Mouse (Mus musculus) lung, embryonic 15.5 days (tissue): ENCODE data around the gene Gramd4. TPM values are rescaled to one million over a fixed set of nuclear protein-coding genes. Genes with fewer than 3 reads are reported as not detected.

Experiments used
- ATAC-seq: fragments of 200-750 bp; cut with Nextera tagmentation; 2 replicates; pipeline ENCODE4 v1.8.0; 2017; ENCODE audit warnings: moderate number of reproducible peaks, borderline replicate concordance; ENCODE audit not compliant: low FRiP score, low TSS enrichment; ENCODE audit errors: extremely low read depth
- H3K27ac ChIP-seq: fragments of 300-500 bp; sonication (generic); 2 replicates; pipeline ENCODE4 v1.5.1; 2015; ENCODE audit warnings: moderate library complexity, mild to moderate bottlenecking, inconsistent platforms
- H3K27me3 ChIP-seq: fragments of 300-500 bp; sonication (generic); 2 replicates; pipeline ENCODE4 v1.6.1; 2015; ENCODE audit warnings: inconsistent platforms
- H3K36me3 ChIP-seq: fragments of 300-500 bp; sonication (generic); 2 replicates; pipeline ENCODE4 v1.6.1; 2015; ENCODE audit warnings: inconsistent platforms
- H3K4me1 ChIP-seq: fragments of 300-500 bp; sonication (generic); 2 replicates; pipeline ENCODE4 v1.6.1; 2015; ENCODE audit warnings: inconsistent platforms
- H3K4me2 ChIP-seq: fragments of 300-500 bp; sonication (generic); 2 replicates; pipeline ENCODE4 v1.6.1; 2015; ENCODE audit warnings: inconsistent platforms, mild to moderate bottlenecking, moderate library complexity
- H3K4me3 ChIP-seq: fragments of 300-500 bp; sonication (generic); 2 replicates; pipeline ENCODE4 v1.5.1; 2015; ENCODE audit warnings: mild to moderate bottlenecking, inconsistent platforms
- H3K9ac ChIP-seq: fragments of 300-500 bp; sonication (generic); 2 replicates; pipeline ENCODE4 v1.6.1; 2015; ENCODE audit warnings: inconsistent platforms
- H3K9me3 ChIP-seq: fragments of 300-500 bp; sonication (generic); 2 replicates; pipeline ENCODE4 v1.6.1; 2016; ENCODE audit warnings: inconsistent platforms
- WGBS: fragments of 180-500 bp; shearing (Covaris S2); methylation state at CpG from one replicate; pipeline ENCODE4 v1.1.7; 2015; 5-methylcytosine and 5-hydroxymethylcytosine counted together
- polyA plus RNA-seq: library from polyadenylated mRNA; unstranded; fragments of >200 nt; fragmentation: Nextera tagmentation; extraction: Ambion mirVana; gene quantifications from 2 replicates; pipeline ENCODE4 v1.2.1, GENCODE M21; 2015

Gramd4 gene
- polyA plus RNA-seq, 1 experiment from 2014 or later: 14.6 TPM

GRCm38 (mm10) chr15:86076048-86076315 lies 18.5 kb downstream of the Gramd4 start:
- Histone ChIP-seq H3K4me3 (no peak overlapping the region), H3K9ac (no peak overlapping the region), H3K36me3 (no peaks in the 10 kb centered on the region), H3K27ac (no peak overlapping the region), H3K4me1 (peaks cover 31% of the 10 kb centered on the region), H3K4me2 (no peak overlapping the region), H3K9me3 (no peaks in the 10 kb centered on the region), H3K27me3 (no peaks in the 10 kb centered on the region)
- ATAC-seq: no peak
- WGBS: 83% methylated on average over 2 of the region's 2 CpGs

DNA sequence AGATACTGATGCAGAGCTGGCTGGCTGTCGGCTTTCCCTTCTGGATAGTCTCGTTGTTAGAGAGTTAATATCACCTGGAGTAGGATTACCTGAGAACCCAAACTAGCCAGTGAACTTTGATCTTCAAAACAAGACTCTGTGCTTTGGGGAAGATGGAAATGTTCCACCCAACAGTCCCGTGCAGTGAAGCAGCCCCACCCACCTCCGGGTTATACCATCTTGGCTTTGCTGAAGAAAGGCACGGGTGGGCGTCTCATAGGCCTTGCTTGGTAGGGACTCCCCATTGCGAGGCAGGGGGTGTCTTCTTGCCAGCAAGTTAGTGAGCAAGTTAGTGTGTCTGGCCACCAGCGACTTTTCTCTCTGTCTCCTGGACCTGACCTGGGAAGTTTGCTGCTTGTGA lies 18.9 kb downstream of the Gramd4 start:
- no peak for ATAC-seq
- H3K4me2 ChIP-seq: no peak overlapping the region
- no peaks in the 10 kb centered on the region for H3K9me3 ChIP-seq
- WGBS: 74% methylated on average over 8 of the region's 8 CpGs
- H3K27ac ChIP-seq: no peak overlapping the region
- H3K9ac ChIP-seq: no peak overlapping the region
- peaks cover 29% of the 10 kb centered on the region for H3K4me1 ChIP-seq
- no peak overlapping the region for H3K4me3 ChIP-seq
- no peaks in the 10 kb centered on the region for H3K36me3 ChIP-seq
- no peaks in the 10 kb centered on the region for H3K27me3 ChIP-seq

- H3K4me1 ChIP-seq: peaks cover 35% of the 10 kb centered on the region
- no peak for ATAC-seq
- no peak overlapping the region for H3K4me3 ChIP-seq
- no peak overlapping the region for H3K27ac ChIP-seq
- no peaks in the 10 kb centered on the region for H3K36me3 ChIP-seq
- H3K9me3 ChIP-seq: no peaks in the 10 kb centered on the region
- 61% methylated on average over 5 of the region's 5 CpGs for WGBS
- H3K27me3 ChIP-seq: no peaks in the 10 kb centered on the region
- H3K4me2 ChIP-seq: no peak overlapping the region
- H3K9ac ChIP-seq: no peak overlapping the region
Measured at GRCm38 (mm10) chr15:86077934-86078333, 20.4 kb downstream of the Gramd4 start.

DNA sequence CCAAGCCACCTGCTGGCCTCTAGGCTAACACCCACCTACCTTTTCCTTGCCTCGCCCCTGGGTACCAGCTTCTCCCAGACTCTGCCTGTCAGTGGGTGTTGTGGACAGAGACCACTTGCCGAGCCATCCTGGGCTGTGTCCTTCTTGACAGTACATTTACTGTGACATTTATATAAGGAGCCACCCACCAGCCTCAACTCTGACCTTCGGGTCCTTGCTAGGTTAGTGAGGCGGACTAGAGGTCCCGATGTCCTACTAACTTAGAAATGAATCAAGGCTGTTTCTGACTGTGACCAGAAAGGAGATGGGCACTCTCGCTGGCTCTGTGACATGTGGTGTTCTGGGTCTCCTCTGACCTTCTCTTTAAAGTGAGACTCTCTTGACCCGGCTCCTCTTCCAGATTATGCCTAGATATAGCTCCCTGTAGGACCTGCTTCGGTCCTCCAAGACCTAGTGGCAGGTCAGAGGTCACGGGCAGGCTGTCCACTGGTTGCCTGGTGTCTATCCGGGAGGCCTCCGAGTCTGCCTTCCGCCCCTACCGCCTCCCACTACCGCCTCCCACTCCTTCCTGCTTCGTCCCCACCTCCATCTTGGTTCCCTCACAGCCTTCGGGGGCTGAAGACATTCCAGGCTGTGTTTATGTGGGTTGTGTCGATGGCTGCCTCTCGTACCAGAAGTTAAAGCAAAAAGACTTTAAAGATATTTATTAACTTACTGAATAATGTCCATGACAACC lies 21.2 kb downstream of the Gramd4 start:
- WGBS: 54% methylated on average over 18 of the region's 18 CpGs
- H3K9ac ChIP-seq: no peak overlapping the region
- peaks cover 42% of the 10 kb centered on the region for H3K4me1 ChIP-seq

GRCm38 (mm10) chr15:86079467-86079866 lies 22.0 kb downstream of the Gramd4 start:
- H3K4me2 ChIP-seq: no peak overlapping the region
- H3K36me3 ChIP-seq: no peaks in the 10 kb centered on the region
- no peaks in the 10 kb centered on the region for H3K9me3 ChIP-seq
- no peaks in the 10 kb centered on the region for H3K27me3 ChIP-seq
- ATAC-seq: no peak
- peaks cover 43% of the 10 kb centered on the region for H3K4me1 ChIP-seq
- H3K27ac ChIP-seq: no peak overlapping the region
- 56% methylated on average over 5 of the region's 5 CpGs for WGBS
- H3K4me3 ChIP-seq: no peak overlapping the region
- no peak overlapping the region for H3K9ac ChIP-seq

More for the DNA sequence above, 21.2 kb downstream of the Gramd4 start:
- H3K27me3 ChIP-seq: no peaks in the 10 kb centered on the region
- no peak for ATAC-seq
- H3K9me3 ChIP-seq: no peaks in the 10 kb centered on the region
- no peaks in the 10 kb centered on the region for H3K36me3 ChIP-seq
- no peak overlapping the region for H3K4me3 ChIP-seq
- H3K27ac ChIP-seq: no peak overlapping the region
- H3K4me2 ChIP-seq: no peak overlapping the region

- Histone ChIP-seq H3K4me1 (peaks cover 44% of the 10 kb centered on the region), H3K9me3 (no peaks in the 10 kb centered on the region), H3K27me3 (no peaks in the 10 kb centered on the region), H3K4me2 (no peak overlapping the region), H3K36me3 (no peaks in the 10 kb centered on the region), H3K27ac (no peak overlapping the region), H3K4me3 (no peak overlapping the region), H3K9ac (no peak overlapping the region)
- ATAC-seq: no peak
- 50% methylated on average over 4 of the region's 4 CpGs for WGBS
Measured at GRCm38 (mm10) chr15:86079876-86080275, 22.4 kb downstream of the Gramd4 start.

DNA sequence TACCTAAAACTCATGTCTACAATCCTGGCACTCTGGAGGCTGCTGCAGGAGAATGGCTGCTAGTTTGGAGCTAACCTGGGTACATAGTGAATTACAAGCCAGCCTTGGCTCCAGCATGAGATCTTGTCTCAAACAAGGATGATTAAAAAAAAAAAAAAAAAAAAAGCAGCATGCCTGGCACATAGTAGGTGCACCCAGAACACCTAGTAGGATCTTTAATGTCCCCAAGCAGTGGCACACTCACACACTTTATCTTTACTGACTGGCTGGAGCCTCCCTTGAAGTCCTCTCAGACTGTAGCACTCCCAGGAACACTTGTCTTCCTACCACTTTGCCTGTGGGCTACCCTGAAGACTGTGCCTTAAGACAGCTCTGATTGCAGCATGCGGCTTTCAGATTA lies 22.9 kb downstream of the Gramd4 start:
- no peak overlapping the region for H3K9ac ChIP-seq
- no peak overlapping the region for H3K4me3 ChIP-seq
- H3K9me3 ChIP-seq: no peaks in the 10 kb centered on the region
- no peak overlapping the region for H3K4me2 ChIP-seq
- no peaks in the 10 kb centered on the region for H3K27me3 ChIP-seq
- ATAC-seq: no peak
- H3K27ac ChIP-seq: no peak overlapping the region
- no peaks in the 10 kb centered on the region for H3K36me3 ChIP-seq
- peaks cover 50% of the 10 kb centered on the region for H3K4me1 ChIP-seq
- WGBS: 71% methylated on average over 1 of the region's 1 CpGs

DNA sequence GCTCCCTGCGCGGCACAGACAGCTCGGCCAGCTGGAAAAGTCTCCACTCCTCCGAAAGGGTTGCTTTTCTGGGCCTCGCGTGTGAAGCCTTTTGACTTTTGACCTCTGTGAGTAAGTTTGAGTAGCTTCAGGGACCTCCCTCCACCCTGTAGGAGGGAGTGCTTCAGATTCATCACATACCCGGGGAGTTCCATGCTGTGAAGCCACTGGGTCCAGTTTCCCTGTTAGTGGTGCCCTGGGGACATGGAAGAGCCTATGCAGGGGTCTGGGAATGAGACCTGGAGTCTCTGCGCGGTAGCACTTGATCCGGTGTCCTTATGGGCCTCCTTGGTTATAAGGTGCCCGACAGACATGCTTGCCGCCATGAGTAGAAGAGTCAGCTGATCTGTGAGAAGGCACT lies 24.2 kb downstream of the Gramd4 start:
- Histone ChIP-seq H3K9me3 (no peaks in the 10 kb centered on the region), H3K4me3 (no peak overlapping the region), H3K36me3 (no peaks in the 10 kb centered on the region), H3K4me1 (peaks cover 62% of the 10 kb centered on the region), H3K9ac (no peak overlapping the region), H3K27ac (no peak overlapping the region), H3K4me2 (no peak overlapping the region), H3K27me3 (no peaks in the 10 kb centered on the region)
- 66% methylated on average over 12 of the region's 12 CpGs for WGBS
- ATAC-seq: no peak

DNA sequence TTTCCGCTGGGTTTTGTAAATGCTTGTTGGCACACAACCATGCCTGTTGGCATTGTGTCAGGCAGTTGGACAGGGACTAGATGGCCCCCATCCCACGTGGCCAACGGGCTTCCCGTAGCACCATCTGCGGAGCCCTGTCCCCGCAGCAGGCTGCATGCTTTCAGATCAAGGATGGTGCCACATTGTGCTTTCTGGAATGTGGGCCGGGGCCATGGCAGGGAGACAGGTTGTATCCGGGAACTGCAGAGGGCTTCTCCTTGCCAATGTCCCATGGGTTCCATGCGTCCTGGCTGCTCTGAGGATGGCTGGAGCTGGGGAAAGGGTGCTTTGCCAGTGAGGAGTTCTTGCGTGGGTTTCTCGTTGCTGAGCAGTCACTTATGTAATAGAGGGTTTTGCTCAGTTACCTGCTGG lies 25.1 kb downstream of the Gramd4 start:
- Histone ChIP-seq H3K36me3 (no peaks in the 10 kb centered on the region), H3K27ac (no peak overlapping the region), H3K4me2 (no peak overlapping the region), H3K27me3 (no peaks in the 10 kb centered on the region), H3K9me3 (no peaks in the 10 kb centered on the region), H3K4me3 (no peak overlapping the region), H3K4me1 (peaks cover 71% of the 10 kb centered on the region), H3K9ac (no peak overlapping the region)
- WGBS: 87% methylated on average over 11 of the region's 11 CpGs
- ATAC-seq: no peak

- Histone ChIP-seq H3K4me1 (peaks cover 77% of the 10 kb centered on the region), H3K27me3 (no peaks in the 10 kb centered on the region), H3K9me3 (no peaks in the 10 kb centered on the region), H3K9ac (no peak overlapping the region), H3K4me2 (no peak overlapping the region), H3K27ac (no peak overlapping the region), H3K36me3 (no peaks in the 10 kb centered on the region), H3K4me3 (no peak overlapping the region)
- ATAC-seq: no peak
- 35% methylated on average over 6 of the region's 6 CpGs for WGBS
Measured at GRCm38 (mm10) chr15:86083261-86083741, 25.8 kb downstream of the Gramd4 start.

GRCm38 (mm10) chr15:86085301-86086225 lies 28.1 kb downstream of the Gramd4 start:
- ATAC-seq: peak; percentile 23; the same call in 1 of the 2 replicates
- WGBS: 15% methylated on average over 17 of the region's 17 CpGs
- H3K27ac ChIP-seq: peak overlapping the region; percentile 78
- H3K9me3 ChIP-seq: no peaks in the 10 kb centered on the region
- H3K4me3 ChIP-seq: no peak overlapping the region
- no peaks in the 10 kb centered on the region for H3K27me3 ChIP-seq
- no peak overlapping the region for H3K9ac ChIP-seq
- H3K4me2 ChIP-seq: 0 out of 2 replicates have a peak overlapping the region, but pooled peaks have one; percentile 2
- H3K36me3 ChIP-seq: no peaks in the 10 kb centered on the region
- peaks cover 79% of the 10 kb centered on the region for H3K4me1 ChIP-seq

- WGBS: 39% methylated on average over 8 of the region's 8 CpGs
- H3K27ac ChIP-seq: peak overlapping the region; percentile 78
- H3K4me1 ChIP-seq: peaks cover 86% of the 10 kb centered on the region
- no peak overlapping the region for H3K4me3 ChIP-seq
- no peak overlapping the region for H3K9ac ChIP-seq
- H3K4me2 ChIP-seq: 0 out of 2 replicates have a peak overlapping the region, but pooled peaks have one; percentile 2
- no peaks in the 10 kb centered on the region for H3K36me3 ChIP-seq
- no peak for ATAC-seq
- H3K27me3 ChIP-seq: no peaks in the 10 kb centered on the region
- H3K9me3 ChIP-seq: no peaks in the 10 kb centered on the region
Measured at GRCm38 (mm10) chr15:86086291-86086706, 28.8 kb downstream of the Gramd4 start.
